Mouse (Mus musculus): ENCODE measurements around the gene Miox. TPM values are rescaled to one million over a fixed set of nuclear protein-coding genes. Genes with fewer than 3 reads are reported as not detected.

Gene Miox
- polyA plus RNA-seq, 1 experiment from 2014 or later = 28.6 TPM

- H3K36me3 ChIP-seq (ENCODE audit: insufficient read depth, low read length) = no peaks in the 10 kb centered on the region
- H3K4me2 ChIP-seq (replicated peaks; ENCODE audit: low read depth, low read length) = no peak overlapping the region
- no peak for ATAC-seq (ENCODE audit: low FRiP score, low TSS enrichment)
- no peaks in the 10 kb centered on the region for H3K4me1 ChIP-seq (ENCODE audit: insufficient read depth, low read length)
- no peaks in the 10 kb centered on the region for H3K9me3 ChIP-seq (ENCODE audit: low read length)
- WGBS = 81% methylated on average over 14 of the region's 14 CpGs
- no peaks in the 10 kb centered on the region for H3K27me3 ChIP-seq (ENCODE audit: insufficient read depth, low read length)
- no peak overlapping the region for H3K9ac ChIP-seq (replicated peaks; ENCODE audit: low read length)
- no peak overlapping the region for H3K4me3 ChIP-seq (ENCODE audit: low read length)
- H3K27ac ChIP-seq (ENCODE audit: low read length) = no peak overlapping the region
These were observed 2.2 kb downstream of the Miox start for GRCm38 (mm10) chr15:89336422-89336821.

GRCm38 (mm10) chr15:89339696-89340095, 5.5 kb downstream of the Miox start:
- Histone ChIP-seq H3K9ac (replicated peaks; ENCODE audit: low read length) (no peak overlapping the region), H3K27me3 (ENCODE audit: insufficient read depth, low read length) (no peaks in the 10 kb centered on the region), H3K4me2 (replicated peaks; ENCODE audit: low read depth, low read length) (no peak overlapping the region), H3K4me3 (ENCODE audit: low read length) (no peak overlapping the region), H3K36me3 (ENCODE audit: insufficient read depth, low read length) (no peaks in the 10 kb centered on the region), H3K4me1 (ENCODE audit: insufficient read depth, low read length) (no peaks in the 10 kb centered on the region), H3K27ac (ENCODE audit: low read length) (no peak overlapping the region), H3K9me3 (ENCODE audit: low read length) (no peaks in the 10 kb centered on the region)
- ATAC-seq (ENCODE audit: low FRiP score, low TSS enrichment) = no peak
- 83% methylated on average over 2 of the region's 2 CpGs for WGBS

GRCm38 (mm10) chr15:89340136-89340535, 5.9 kb downstream of the Miox start:
- no peak overlapping the region for H3K9ac ChIP-seq (replicated peaks; ENCODE audit: low read length)
- H3K27me3 ChIP-seq (ENCODE audit: insufficient read depth, low read length) = no peaks in the 10 kb centered on the region
- no peak overlapping the region for H3K4me2 ChIP-seq (replicated peaks; ENCODE audit: low read depth, low read length)
- WGBS = 85% methylated on average over 3 of the region's 3 CpGs
- H3K4me1 ChIP-seq (ENCODE audit: insufficient read depth, low read length) = no peaks in the 10 kb centered on the region
- no peaks in the 10 kb centered on the region for H3K36me3 ChIP-seq (ENCODE audit: insufficient read depth, low read length)
- no peaks in the 10 kb centered on the region for H3K9me3 ChIP-seq (ENCODE audit: low read length)
- ATAC-seq (ENCODE audit: low FRiP score, low TSS enrichment) = no peak
- no peak overlapping the region for H3K27ac ChIP-seq (ENCODE audit: low read length)
- no peak overlapping the region for H3K4me3 ChIP-seq (ENCODE audit: low read length)

- 22% methylated on average over 1 of the region's 1 CpGs for WGBS
- Histone ChIP-seq H3K4me1 (ENCODE audit: insufficient read depth, low read length) (no peaks in the 10 kb centered on the region), H3K36me3 (ENCODE audit: insufficient read depth, low read length) (no peaks in the 10 kb centered on the region), H3K4me3 (ENCODE audit: low read length) (no peak overlapping the region), H3K9me3 (ENCODE audit: low read length) (no peaks in the 10 kb centered on the region), H3K4me2 (replicated peaks; ENCODE audit: low read depth, low read length) (no peak overlapping the region), H3K27ac (ENCODE audit: low read length) (no peak overlapping the region), H3K9ac (replicated peaks; ENCODE audit: low read length) (no peak overlapping the region), H3K27me3 (ENCODE audit: insufficient read depth, low read length) (no peaks in the 10 kb centered on the region)
- no peak for ATAC-seq (ENCODE audit: low FRiP score, low TSS enrichment)
These were observed 7.5 kb downstream of the Miox start for GRCm38 (mm10) chr15:89341678-89342077.

GRCm38 (mm10) chr15:89343325-89343724, 9.1 kb downstream of the Miox start:
- Histone ChIP-seq H3K36me3 (ENCODE audit: insufficient read depth, low read length) (no peaks in the 10 kb centered on the region), H3K9ac (replicated peaks; ENCODE audit: low read length) (no peak overlapping the region), H3K27ac (ENCODE audit: low read length) (no peak overlapping the region), H3K4me1 (ENCODE audit: insufficient read depth, low read length) (no peaks in the 10 kb centered on the region), H3K4me2 (replicated peaks; ENCODE audit: low read depth, low read length) (no peak overlapping the region), H3K27me3 (ENCODE audit: insufficient read depth, low read length) (no peaks in the 10 kb centered on the region), H3K4me3 (ENCODE audit: low read length) (no peak overlapping the region), H3K9me3 (ENCODE audit: low read length) (no peaks in the 10 kb centered on the region)
- 86% methylated on average over 3 of the region's 3 CpGs for whole genome bisulfite sequencing
- no peak for ATAC-seq (ENCODE audit: low FRiP score, low TSS enrichment)

GRCm38 (mm10) chr15:89350447-89350846, 16.2 kb downstream of the Miox start:
- H3K9me3 ChIP-seq (ENCODE audit: low read length) = no peaks in the 10 kb centered on the region
- 80% methylated on average over 5 of the region's 5 CpGs for WGBS
- H3K4me1 ChIP-seq (ENCODE audit: insufficient read depth, low read length) = peaks cover 11% of the 10 kb centered on the region
- H3K36me3 ChIP-seq (ENCODE audit: insufficient read depth, low read length) = peaks cover 29% of the 10 kb centered on the region
- no peaks in the 10 kb centered on the region for H3K27me3 ChIP-seq (ENCODE audit: insufficient read depth, low read length)
- no peak overlapping the region for H3K27ac ChIP-seq (ENCODE audit: low read length)
- H3K4me3 ChIP-seq (ENCODE audit: low read length) = no peak overlapping the region
- no peak for ATAC-seq (ENCODE audit: low FRiP score, low TSS enrichment)
- no peak overlapping the region for H3K9ac ChIP-seq (replicated peaks; ENCODE audit: low read length)
- H3K4me2 ChIP-seq (replicated peaks; ENCODE audit: low read depth, low read length) = no peak overlapping the region

- no peak overlapping the region for H3K4me3 ChIP-seq (ENCODE audit: low read length)
- peaks cover 29% of the 10 kb centered on the region for H3K36me3 ChIP-seq (ENCODE audit: insufficient read depth, low read length)
- no peak overlapping the region for H3K4me2 ChIP-seq (replicated peaks; ENCODE audit: low read depth, low read length)
- H3K9me3 ChIP-seq (ENCODE audit: low read length) = no peaks in the 10 kb centered on the region
- H3K9ac ChIP-seq (replicated peaks; ENCODE audit: low read length) = no peak overlapping the region
- H3K4me1 ChIP-seq (ENCODE audit: insufficient read depth, low read length) = peaks cover 11% of the 10 kb centered on the region
- H3K27me3 ChIP-seq (ENCODE audit: insufficient read depth, low read length) = no peaks in the 10 kb centered on the region
- 93% methylated on average over 15 of the region's 15 CpGs for WGBS
- H3K27ac ChIP-seq (ENCODE audit: low read length) = no peak overlapping the region
- no peak for ATAC-seq (ENCODE audit: low FRiP score, low TSS enrichment)
These were observed 17.1 kb downstream of the Miox start for GRCm38 (mm10) chr15:89351302-89351701.

GRCm38 (mm10) chr15:89352054-89352453, 17.9 kb downstream of the Miox start:
- no peaks in the 10 kb centered on the region for H3K27me3 ChIP-seq (ENCODE audit: insufficient read depth, low read length)
- peaks cover 29% of the 10 kb centered on the region for H3K36me3 ChIP-seq (ENCODE audit: insufficient read depth, low read length)
- no peak overlapping the region for H3K9ac ChIP-seq (replicated peaks; ENCODE audit: low read length)
- H3K27ac ChIP-seq (ENCODE audit: low read length) = no peak overlapping the region
- H3K9me3 ChIP-seq (ENCODE audit: low read length) = no peaks in the 10 kb centered on the region
- no peak for ATAC-seq (ENCODE audit: low FRiP score, low TSS enrichment)
- no peak overlapping the region for H3K4me3 ChIP-seq (ENCODE audit: low read length)
- WGBS = 94% methylated on average over 14 of the region's 14 CpGs
- H3K4me2 ChIP-seq (replicated peaks; ENCODE audit: low read depth, low read length) = no peak overlapping the region
- peaks cover 14% of the 10 kb centered on the region for H3K4me1 ChIP-seq (ENCODE audit: insufficient read depth, low read length)

GRCm38 (mm10) chr15:89352795-89353194, 18.6 kb downstream of the Miox start:
- H3K27ac ChIP-seq (ENCODE audit: low read length) = no peak overlapping the region
- H3K36me3 ChIP-seq (ENCODE audit: insufficient read depth, low read length) = peaks cover 29% of the 10 kb centered on the region
- H3K9ac ChIP-seq (replicated peaks; ENCODE audit: low read length) = no peak overlapping the region
- no peak overlapping the region for H3K4me2 ChIP-seq (replicated peaks; ENCODE audit: low read depth, low read length)
- WGBS = 98% methylated on average over 12 of the region's 12 CpGs
- H3K27me3 ChIP-seq (ENCODE audit: insufficient read depth, low read length) = no peaks in the 10 kb centered on the region
- H3K4me3 ChIP-seq (ENCODE audit: low read length) = no peak overlapping the region
- H3K4me1 ChIP-seq (ENCODE audit: insufficient read depth, low read length) = peaks cover 17% of the 10 kb centered on the region
- no peak for ATAC-seq (ENCODE audit: low FRiP score, low TSS enrichment)
- no peaks in the 10 kb centered on the region for H3K9me3 ChIP-seq (ENCODE audit: low read length)

- peaks cover 22% of the 10 kb centered on the region for H3K4me1 ChIP-seq (ENCODE audit: insufficient read depth, low read length)
- no peak overlapping the region for H3K4me3 ChIP-seq (ENCODE audit: low read length)
- ATAC-seq (ENCODE audit: low FRiP score, low TSS enrichment) = no peak
- no peaks in the 10 kb centered on the region for H3K27me3 ChIP-seq (ENCODE audit: insufficient read depth, low read length)
- no peak overlapping the region for H3K4me2 ChIP-seq (replicated peaks; ENCODE audit: low read depth, low read length)
- peaks cover 29% of the 10 kb centered on the region for H3K36me3 ChIP-seq (ENCODE audit: insufficient read depth, low read length)
- no peak overlapping the region for H3K27ac ChIP-seq (ENCODE audit: low read length)
- no peaks in the 10 kb centered on the region for H3K9me3 ChIP-seq (ENCODE audit: low read length)
- 96% methylated on average over 16 of the region's 16 CpGs for WGBS
- H3K9ac ChIP-seq (replicated peaks; ENCODE audit: low read length) = peak overlapping the region; percentile 77; the same call in 1 of the 2 replicates
These were observed 19.6 kb downstream of the Miox start for GRCm38 (mm10) chr15:89353837-89354236.

Data from kidney, embryonic 16.5 days (tissue).